Mouse (Mus musculus): ENCODE data around the gene Ttc27.

DNA sequence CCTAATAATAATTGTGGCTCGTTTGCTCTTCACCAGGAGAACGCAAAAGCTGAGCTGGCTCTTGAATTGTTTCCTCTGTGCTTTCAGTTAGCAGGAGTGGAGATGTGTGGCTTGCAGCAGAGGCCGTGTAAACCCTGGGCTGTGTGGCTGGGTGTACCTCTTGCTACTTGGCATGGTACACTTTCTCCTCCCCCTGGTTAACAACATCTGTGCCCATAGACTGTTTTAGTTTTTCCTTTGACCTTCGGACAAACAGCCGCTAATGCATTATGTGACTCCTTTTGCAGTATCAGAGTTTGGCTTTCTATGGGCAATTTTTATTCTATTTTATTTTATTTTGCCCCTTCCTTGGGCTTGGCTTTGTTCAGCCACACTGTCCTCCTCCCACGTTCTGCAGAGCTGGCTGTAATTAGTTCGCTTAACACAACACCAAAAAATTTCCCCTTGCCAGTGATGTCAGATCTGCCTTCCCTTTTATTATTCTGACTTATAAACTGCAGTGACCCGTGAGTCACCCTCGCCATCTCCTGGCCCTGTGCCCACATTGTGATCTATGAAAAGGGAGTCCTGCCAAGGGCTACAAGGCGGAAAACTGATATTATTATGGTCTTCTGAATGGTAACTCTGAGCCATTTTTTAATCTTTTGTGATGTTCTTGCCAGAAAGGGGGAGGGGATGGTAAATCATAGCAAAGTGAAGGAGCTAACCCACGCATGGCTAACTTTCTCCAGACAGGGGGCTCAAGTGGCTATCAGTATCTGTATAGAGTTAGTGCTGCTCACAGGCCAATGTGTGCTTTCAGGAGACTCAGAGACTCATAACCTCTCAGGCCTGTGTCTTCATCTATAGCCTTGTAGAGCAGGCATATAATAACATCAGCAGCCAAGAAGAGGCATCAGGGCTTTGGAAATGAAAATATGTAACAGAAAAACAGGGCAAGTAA is 149.3 kb downstream of the Ttc27 start:
- no peak for TF ChIP-seq CTCF (IDR thresholded peaks at IDR 0.05; ENCODE audit: borderline replicate concordance, insufficient read depth, low read depth, low read length)
- TF ChIP-seq POLR2A (IDR thresholded peaks at IDR 0.05; ENCODE audit: borderline replicate concordance, insufficient read depth, low read length): no peak
